Mouse (Mus musculus): Measurements from ENCODE around the gene Il12rb1. TPM values are rescaled to one million over a fixed set of nuclear protein-coding genes. Genes with fewer than 3 reads are reported as not detected.

The Il12rb1 gene
- polyA plus RNA-seq, 1 experiment, result 6.5 TPM

- no peaks in the 10 kb centered on the region for H3K79me2 ChIP-seq (ENCODE audit: control insufficient read depth, insufficient read depth)
- H3K4me2 ChIP-seq (ENCODE audit: low read depth), result no peak overlapping the region
- no peaks in the 10 kb centered on the region for H3K36me3 ChIP-seq (ENCODE audit: control insufficient read depth, insufficient read depth)
- no peak for TF ChIP-seq E2F4 (IDR thresholded peaks at IDR 0.05; ENCODE audit: insufficient read depth)
- no peak for TF ChIP-seq MYOG (IDR thresholded peaks at IDR 0.05; ENCODE audit: control insufficient read depth in 1 of 3, insufficient read depth in 1 of 3, insufficient read length in 2 of 3, low read depth in 2 of 3)
- TF ChIP-seq MYOD1 (IDR thresholded peaks at IDR 0.05; ENCODE audit: control insufficient read depth in 1 of 3, insufficient read length in 2 of 3, low read depth in 2 of 3), result no peak
- no peak for TF ChIP-seq USF1 (IDR thresholded peaks at IDR 0.05; ENCODE audit: low read depth)
- TF ChIP-seq POLR2A (IDR thresholded peaks at IDR 0.05; ENCODE audit: insufficient read length, low read depth), result no peak
- no peak for TF ChIP-seq TCF12 (IDR thresholded peaks at IDR 0.05; ENCODE audit: insufficient read depth, poor library complexity, severe bottlenecking)
- no peak for TF ChIP-seq MAX (IDR thresholded peaks at IDR 0.05; ENCODE audit: low read depth)
- TF ChIP-seq SRF (IDR thresholded peaks at IDR 0.05; ENCODE audit: control insufficient read depth, insufficient read length, low read depth), result no peak
- TF ChIP-seq CEBPB (IDR thresholded peaks at IDR 0.05; ENCODE audit: insufficient read depth, poor library complexity, severe bottlenecking), result no peak
- no peak for TF ChIP-seq TCF3 (IDR thresholded peaks at IDR 0.05; ENCODE audit: insufficient read length, low read depth)
- no peak for TF ChIP-seq REST (IDR thresholded peaks at IDR 0.05; ENCODE audit: insufficient read depth, insufficient read length)
- TF ChIP-seq POLR2AphosphoS2 (IDR thresholded peaks at IDR 0.05; ENCODE audit: insufficient read length, low read depth), result no peak
- no peak overlapping the region for H3K4me3 ChIP-seq
- H3ac ChIP-seq (ENCODE audit: control insufficient read depth, insufficient read length), result no peak overlapping the region
- no peaks in the 10 kb centered on the region for H3K27me3 ChIP-seq (ENCODE audit: control insufficient read depth, insufficient read depth, insufficient read length)
Measured at GRCm38 (mm10) chr8:70823802-70824201, 15.6 kb downstream of the Il12rb1 start.

GRCm38 (mm10) chr8:70825816-70826215 is 17.6 kb downstream of the Il12rb1 start:
- Histone ChIP-seq H3K27me3 (ENCODE audit: control insufficient read depth, insufficient read depth, insufficient read length) (no peaks in the 10 kb centered on the region), H3K79me2 (ENCODE audit: control insufficient read depth, insufficient read depth) (no peaks in the 10 kb centered on the region), H3K4me3 (no peak overlapping the region), H3K4me2 (ENCODE audit: low read depth) (no peak overlapping the region), H3ac (ENCODE audit: control insufficient read depth, insufficient read length) (no peak overlapping the region), H3K36me3 (ENCODE audit: control insufficient read depth, insufficient read depth) (no peaks in the 10 kb centered on the region)
- no peak for TF ChIP-seq POLR2A (IDR thresholded peaks at IDR 0.05; ENCODE audit: insufficient read length, low read depth)
- TF ChIP-seq TCF12 (IDR thresholded peaks at IDR 0.05; ENCODE audit: insufficient read depth, poor library complexity, severe bottlenecking), result no peak
- no peak for TF ChIP-seq POLR2AphosphoS2 (IDR thresholded peaks at IDR 0.05; ENCODE audit: insufficient read length, low read depth)
- no peak for TF ChIP-seq E2F4 (IDR thresholded peaks at IDR 0.05; ENCODE audit: insufficient read depth)
- TF ChIP-seq MAX (IDR thresholded peaks at IDR 0.05; ENCODE audit: low read depth), result no peak
- TF ChIP-seq USF1 (IDR thresholded peaks at IDR 0.05; ENCODE audit: low read depth), result no peak
- TF ChIP-seq TCF3 (IDR thresholded peaks at IDR 0.05; ENCODE audit: insufficient read length, low read depth), result no peak
- TF ChIP-seq MYOD1 (IDR thresholded peaks at IDR 0.05; ENCODE audit: control insufficient read depth in 1 of 3, insufficient read length in 2 of 3, low read depth in 2 of 3), result no peak
- TF ChIP-seq MYOG (IDR thresholded peaks at IDR 0.05; ENCODE audit: control insufficient read depth in 1 of 3, insufficient read depth in 1 of 3, insufficient read length in 2 of 3, low read depth in 2 of 3), result no peak
- TF ChIP-seq SRF (IDR thresholded peaks at IDR 0.05; ENCODE audit: control insufficient read depth, insufficient read length, low read depth), result no peak
- no peak for TF ChIP-seq CEBPB (IDR thresholded peaks at IDR 0.05; ENCODE audit: insufficient read depth, poor library complexity, severe bottlenecking)
- no peak for TF ChIP-seq REST (IDR thresholded peaks at IDR 0.05; ENCODE audit: insufficient read depth, insufficient read length)

DNA sequence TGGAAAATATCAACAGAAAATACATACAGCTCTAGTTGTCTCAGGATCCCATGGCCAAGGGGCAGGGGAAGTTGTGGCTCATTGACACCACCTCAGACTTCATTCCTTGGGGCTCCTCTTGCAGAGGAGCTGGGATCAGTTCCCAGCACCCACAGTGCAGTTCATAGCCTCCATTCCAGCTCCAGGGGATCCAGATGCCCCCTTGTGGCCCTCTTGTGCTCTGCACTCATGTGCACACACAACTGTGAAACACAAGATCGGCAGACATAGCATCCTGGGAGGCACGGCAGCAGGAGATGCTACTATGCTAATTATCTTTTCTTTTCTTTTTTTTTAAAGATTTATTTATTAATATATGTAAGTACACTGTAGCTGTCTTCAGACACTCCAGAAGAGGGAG is 18.8 kb downstream of the Il12rb1 start:
- no peak overlapping the region for H3K4me3 ChIP-seq
- no peaks in the 10 kb centered on the region for H3K36me3 ChIP-seq (ENCODE audit: control insufficient read depth, insufficient read depth)
- no peaks in the 10 kb centered on the region for H3K27me3 ChIP-seq (ENCODE audit: control insufficient read depth, insufficient read depth, insufficient read length)
- no peaks in the 10 kb centered on the region for H3K79me2 ChIP-seq (ENCODE audit: control insufficient read depth, insufficient read depth)
- TF ChIP-seq MYOD1 (IDR thresholded peaks at IDR 0.05; ENCODE audit: control insufficient read depth in 1 of 3, insufficient read length in 2 of 3, low read depth in 2 of 3) (no peak), MAX (IDR thresholded peaks at IDR 0.05; ENCODE audit: low read depth) (no peak), USF1 (IDR thresholded peaks at IDR 0.05; ENCODE audit: low read depth) (no peak)
- no peak overlapping the region for H3ac ChIP-seq (ENCODE audit: control insufficient read depth, insufficient read length)
- H3K4me2 ChIP-seq (ENCODE audit: low read depth), result no peak overlapping the region

DNA sequence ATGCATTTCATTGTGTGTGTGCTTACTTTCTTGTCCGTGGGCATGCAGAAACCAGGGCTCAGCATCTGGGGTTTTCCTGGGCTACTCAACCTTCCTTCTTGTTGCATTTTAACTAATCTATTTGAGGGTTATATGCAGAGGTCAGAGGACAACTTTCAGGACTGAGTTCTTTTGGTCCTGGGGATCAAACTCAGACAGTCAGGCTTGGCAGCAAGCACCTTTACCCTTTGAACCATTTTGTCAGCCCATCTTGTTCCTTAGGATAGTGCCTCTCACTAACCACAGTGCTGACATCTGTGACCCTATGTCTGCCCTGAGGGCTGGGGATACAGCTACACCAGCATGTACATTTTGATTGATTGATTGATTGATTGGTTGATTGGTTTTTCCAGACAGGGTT is 19.5 kb downstream of the Il12rb1 start:
- Histone ChIP-seq H3K79me2 (ENCODE audit: control insufficient read depth, insufficient read depth) (no peaks in the 10 kb centered on the region), H3K27me3 (ENCODE audit: control insufficient read depth, insufficient read depth, insufficient read length) (no peaks in the 10 kb centered on the region), H3K4me2 (ENCODE audit: low read depth) (no peak overlapping the region), H3ac (ENCODE audit: control insufficient read depth, insufficient read length) (no peak overlapping the region), H3K4me3 (no peak overlapping the region), H3K36me3 (ENCODE audit: control insufficient read depth, insufficient read depth) (no peaks in the 10 kb centered on the region)
- TF ChIP-seq CEBPB (IDR thresholded peaks at IDR 0.05; ENCODE audit: insufficient read depth, poor library complexity, severe bottlenecking) (no peak), POLR2A (IDR thresholded peaks at IDR 0.05; ENCODE audit: insufficient read length, low read depth) (no peak), REST (IDR thresholded peaks at IDR 0.05; ENCODE audit: insufficient read depth, insufficient read length) (no peak), USF1 (IDR thresholded peaks at IDR 0.05; ENCODE audit: low read depth) (no peak), MYOD1 (IDR thresholded peaks at IDR 0.05; ENCODE audit: control insufficient read depth in 1 of 3, insufficient read length in 2 of 3, low read depth in 2 of 3) (no peak), POLR2AphosphoS2 (IDR thresholded peaks at IDR 0.05; ENCODE audit: insufficient read length, low read depth) (no peak)

DNA sequence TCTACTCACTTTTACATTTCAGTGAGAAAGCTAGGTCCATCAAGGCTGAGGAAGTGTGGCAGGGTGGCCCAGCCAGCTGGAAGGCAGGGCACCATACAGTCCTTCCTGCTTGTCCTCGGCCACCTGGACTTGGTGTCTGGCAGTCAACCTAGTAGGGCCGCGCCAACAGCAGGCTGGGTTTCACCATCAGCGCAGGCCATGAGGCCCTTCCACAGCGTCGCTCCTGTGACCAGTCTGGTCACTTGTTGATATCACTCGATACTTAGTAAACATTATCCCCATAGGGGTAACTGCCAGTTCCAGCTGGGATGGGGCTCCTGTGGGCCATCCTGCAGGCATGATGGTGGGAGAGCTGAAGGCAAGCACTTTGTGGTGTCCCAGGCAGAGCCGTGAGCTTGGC is 23.3 kb downstream of the Il12rb1 start:
- Histone ChIP-seq H3K4me3 (no peak overlapping the region), H3K4me2 (ENCODE audit: low read depth) (no peak overlapping the region), H3K27me3 (ENCODE audit: control insufficient read depth, insufficient read depth, insufficient read length) (no peaks in the 10 kb centered on the region), H3K79me2 (ENCODE audit: control insufficient read depth, insufficient read depth) (no peaks in the 10 kb centered on the region), H3ac (ENCODE audit: control insufficient read depth, insufficient read length) (no peak overlapping the region), H3K36me3 (ENCODE audit: control insufficient read depth, insufficient read depth) (no peaks in the 10 kb centered on the region)
- TF ChIP-seq TCF3 (IDR thresholded peaks at IDR 0.05; ENCODE audit: insufficient read length, low read depth), result no peak
- TF ChIP-seq POLR2A (IDR thresholded peaks at IDR 0.05; ENCODE audit: insufficient read length, low read depth), result no peak
- TF ChIP-seq POLR2AphosphoS2 (IDR thresholded peaks at IDR 0.05; ENCODE audit: insufficient read length, low read depth), result no peak
- no peak for TF ChIP-seq MYOG (IDR thresholded peaks at IDR 0.05; ENCODE audit: control insufficient read depth in 1 of 3, insufficient read depth in 1 of 3, insufficient read length in 2 of 3, low read depth in 2 of 3)
- TF ChIP-seq MAX (IDR thresholded peaks at IDR 0.05; ENCODE audit: low read depth), result no peak
- TF ChIP-seq CEBPB (IDR thresholded peaks at IDR 0.05; ENCODE audit: insufficient read depth, poor library complexity, severe bottlenecking), result no peak
- no peak for TF ChIP-seq MYOD1 (IDR thresholded peaks at IDR 0.05; ENCODE audit: control insufficient read depth in 1 of 3, insufficient read length in 2 of 3, low read depth in 2 of 3)
- no peak for TF ChIP-seq REST (IDR thresholded peaks at IDR 0.05; ENCODE audit: insufficient read depth, insufficient read length)
- no peak for TF ChIP-seq E2F4 (IDR thresholded peaks at IDR 0.05; ENCODE audit: insufficient read depth)
- no peak for TF ChIP-seq TCF12 (IDR thresholded peaks at IDR 0.05; ENCODE audit: insufficient read depth, poor library complexity, severe bottlenecking)
- TF ChIP-seq USF1 (IDR thresholded peaks at IDR 0.05; ENCODE audit: low read depth), result no peak
- TF ChIP-seq SRF (IDR thresholded peaks at IDR 0.05; ENCODE audit: control insufficient read depth, insufficient read length, low read depth), result no peak

All from myocyte (in vitro differentiated cells).